Mouse (Mus musculus): Measurements from ENCODE around the gene Olfr272.

Gene Olfr272

DNA sequence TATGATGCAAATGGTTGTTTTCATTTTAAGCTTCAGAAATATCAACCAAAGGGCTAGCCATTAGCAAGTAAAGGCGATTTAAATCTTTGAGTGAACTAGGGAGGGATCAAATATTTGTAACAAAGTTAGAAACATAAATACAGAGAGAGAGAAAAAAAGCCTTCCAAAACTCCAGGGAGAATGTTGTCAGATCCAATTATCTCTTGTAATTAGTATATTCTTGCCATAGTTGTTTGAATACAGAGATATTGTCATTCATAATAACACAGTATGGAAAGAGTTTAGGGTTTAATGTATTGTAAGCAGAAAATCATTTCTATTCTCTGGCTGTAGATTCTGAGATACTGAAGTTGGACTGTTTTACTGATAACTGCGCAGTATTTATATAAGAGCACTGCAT is at the start of gene Olfr272:
Olfr272 (minus strand) TSS at position 101 of the 400 bp plus-strand sequence.
- Histone ChIP-seq H3K36me3 (ENCODE audit: insufficient read depth, low read length) (no peaks in the 10 kb centered on the region), H3K27me3 (ENCODE audit: insufficient read depth, low read length) (no peaks in the 10 kb centered on the region), H3K4me1 (replicated peaks; ENCODE audit: low read depth, low read length) (no peaks in the 10 kb centered on the region), H3K9me3 (ENCODE audit: low read length) (no peaks in the 10 kb centered on the region), H3K4me3 (replicated peaks; ENCODE audit: low read length) (no peak within 1 kb of the TSS)
- TF ChIP-seq NANOG (IDR thresholded peaks at IDR 0.05; ENCODE audit: borderline replicate concordance, low read length), result no peak
- TF ChIP-seq POU5F1 (IDR thresholded peaks at IDR 0.05; ENCODE audit: borderline replicate concordance, low read length), result no peak
- TF ChIP-seq CTCF (conservative IDR thresholded peaks at IDR 0.05; ENCODE audit: low read length), result no peak

DNA sequence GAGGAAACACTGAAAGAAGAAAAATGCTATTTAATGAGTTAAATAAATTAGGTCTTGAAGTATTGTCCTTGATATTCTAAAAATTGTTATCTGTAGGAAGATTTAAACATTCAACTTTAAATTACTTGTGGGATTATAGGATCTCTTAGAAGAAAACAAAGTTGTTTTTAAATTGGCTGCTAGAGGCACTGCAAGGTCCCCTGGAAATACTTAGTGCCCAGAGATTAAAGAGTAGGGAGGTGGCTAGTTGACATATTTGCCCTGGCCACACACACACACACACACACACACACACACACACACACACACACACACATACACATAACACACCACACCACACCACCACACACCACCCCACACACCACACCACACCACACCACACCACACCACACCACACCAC is 45.3 kb upstream of the Olfr272 start, which contains the start of gene Olfr270:
Olfr270 (plus strand) TSS at position 301 of the 400 bp plus-strand sequence.
- Histone ChIP-seq H3K27me3 (ENCODE audit: insufficient read depth, low read length) (no peaks in the 10 kb centered on the region), H3K36me3 (ENCODE audit: insufficient read depth, low read length) (no peaks in the 10 kb centered on the region), H3K4me3 (replicated peaks; ENCODE audit: low read length) (no peak within 1 kb of the TSS), H3K4me1 (replicated peaks; ENCODE audit: low read depth, low read length) (no peaks in the 10 kb centered on the region), H3K9me3 (ENCODE audit: low read length) (no peaks in the 10 kb centered on the region)
- TF ChIP-seq CTCF (conservative IDR thresholded peaks at IDR 0.05; ENCODE audit: low read length) (no peak), POU5F1 (IDR thresholded peaks at IDR 0.05; ENCODE audit: borderline replicate concordance, low read length) (no peak), NANOG (IDR thresholded peaks at IDR 0.05; ENCODE audit: borderline replicate concordance, low read length) (no peak)

DNA sequence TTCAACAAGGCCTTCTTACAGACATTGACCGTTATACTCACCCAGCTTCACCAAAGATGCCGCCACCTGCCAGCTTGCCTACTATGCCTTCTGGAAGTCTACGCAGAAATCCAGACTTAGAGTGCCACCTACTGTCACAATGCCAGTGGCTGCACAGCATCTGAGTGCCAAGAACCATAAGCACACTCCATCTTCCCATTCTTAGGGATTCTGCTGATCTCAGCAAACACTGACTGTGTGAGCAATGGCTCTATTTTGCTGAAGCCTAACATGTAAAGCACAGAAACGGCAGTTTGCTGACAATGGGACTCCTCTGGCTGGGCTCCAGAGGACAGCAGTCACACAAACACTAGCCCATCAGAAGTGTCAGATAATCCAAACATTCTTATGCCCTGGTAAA is 39.7 kb upstream of the Olfr272 start:
- no peak for TF ChIP-seq NANOG (IDR thresholded peaks at IDR 0.05; ENCODE audit: borderline replicate concordance, low read length)
- peak; percentile 26; the same call in 1 of the 2 replicates for TF ChIP-seq CTCF (conservative IDR thresholded peaks at IDR 0.05; ENCODE audit: low read length)
- no peak for TF ChIP-seq POU5F1 (IDR thresholded peaks at IDR 0.05; ENCODE audit: borderline replicate concordance, low read length)
- Histone ChIP-seq H3K4me1 (replicated peaks; ENCODE audit: low read depth, low read length) (no peaks in the 10 kb centered on the region), H3K36me3 (ENCODE audit: insufficient read depth, low read length) (no peaks in the 10 kb centered on the region), H3K27me3 (ENCODE audit: insufficient read depth, low read length) (no peaks in the 10 kb centered on the region), H3K9me3 (ENCODE audit: low read length) (no peaks in the 10 kb centered on the region), H3K4me3 (replicated peaks; ENCODE audit: low read length) (no peak overlapping the region)

DNA sequence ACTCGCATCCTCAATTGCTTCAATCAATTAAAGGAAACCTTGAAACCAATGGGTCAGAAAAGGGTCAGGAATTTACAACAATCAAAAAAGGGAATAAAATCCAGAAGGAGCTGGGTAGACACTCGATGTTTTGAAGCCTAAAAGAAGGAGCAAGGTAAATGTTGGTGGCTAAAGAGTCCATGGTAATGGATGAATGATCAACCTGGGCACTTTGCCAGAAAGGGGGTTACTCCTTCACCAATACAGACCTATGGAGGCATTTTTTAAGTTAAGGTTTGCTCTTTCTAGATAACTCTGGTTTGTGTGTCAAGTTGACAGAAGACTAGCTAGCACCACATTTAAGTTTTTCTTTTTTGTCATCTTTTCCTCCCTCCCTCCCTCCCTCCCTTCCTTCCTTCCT is 30.0 kb upstream of the Olfr272 start:
- Histone ChIP-seq H3K36me3 (ENCODE audit: insufficient read depth, low read length) (no peaks in the 10 kb centered on the region), H3K27me3 (ENCODE audit: insufficient read depth, low read length) (no peaks in the 10 kb centered on the region), H3K4me1 (replicated peaks; ENCODE audit: low read depth, low read length) (no peaks in the 10 kb centered on the region), H3K9me3 (ENCODE audit: low read length) (no peaks in the 10 kb centered on the region), H3K4me3 (replicated peaks; ENCODE audit: low read length) (no peak overlapping the region)
- TF ChIP-seq POU5F1 (IDR thresholded peaks at IDR 0.05; ENCODE audit: borderline replicate concordance, low read length) (no peak), NANOG (IDR thresholded peaks at IDR 0.05; ENCODE audit: borderline replicate concordance, low read length) (no peak), CTCF (conservative IDR thresholded peaks at IDR 0.05; ENCODE audit: low read length) (no peak)

DNA sequence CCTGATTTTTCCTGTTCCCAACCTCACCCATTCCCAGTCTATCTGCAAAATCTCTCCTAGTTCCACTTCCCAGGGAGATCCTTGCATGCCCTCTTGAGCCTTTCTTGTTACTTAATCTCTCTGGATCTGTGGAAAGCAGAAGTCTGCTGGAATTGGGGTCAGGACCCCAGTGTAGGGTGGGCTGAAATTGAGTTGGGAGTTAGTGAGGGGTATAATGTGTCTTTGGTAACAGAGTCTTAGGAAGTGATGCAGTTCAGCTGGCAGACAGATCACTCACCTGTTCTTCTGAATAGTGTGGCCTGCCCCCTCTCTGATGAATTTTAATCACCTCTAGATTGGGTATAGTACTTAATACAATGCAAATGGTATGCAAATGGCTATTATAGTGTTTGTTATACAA is 27.7 kb upstream of the Olfr272 start:
- no peaks in the 10 kb centered on the region for H3K27me3 ChIP-seq (ENCODE audit: insufficient read depth, low read length)
- TF ChIP-seq CTCF (conservative IDR thresholded peaks at IDR 0.05; ENCODE audit: low read length) (no peak), POU5F1 (IDR thresholded peaks at IDR 0.05; ENCODE audit: borderline replicate concordance, low read length) (no peak), NANOG (IDR thresholded peaks at IDR 0.05; ENCODE audit: borderline replicate concordance, low read length) (no peak)
- no peak overlapping the region for H3K4me3 ChIP-seq (replicated peaks; ENCODE audit: low read length)
- peaks cover 5% of the 10 kb centered on the region for H3K4me1 ChIP-seq (replicated peaks; ENCODE audit: low read depth, low read length)
- no peaks in the 10 kb centered on the region for H3K36me3 ChIP-seq (ENCODE audit: insufficient read depth, low read length)
- H3K9me3 ChIP-seq (ENCODE audit: low read length), result no peaks in the 10 kb centered on the region

DNA sequence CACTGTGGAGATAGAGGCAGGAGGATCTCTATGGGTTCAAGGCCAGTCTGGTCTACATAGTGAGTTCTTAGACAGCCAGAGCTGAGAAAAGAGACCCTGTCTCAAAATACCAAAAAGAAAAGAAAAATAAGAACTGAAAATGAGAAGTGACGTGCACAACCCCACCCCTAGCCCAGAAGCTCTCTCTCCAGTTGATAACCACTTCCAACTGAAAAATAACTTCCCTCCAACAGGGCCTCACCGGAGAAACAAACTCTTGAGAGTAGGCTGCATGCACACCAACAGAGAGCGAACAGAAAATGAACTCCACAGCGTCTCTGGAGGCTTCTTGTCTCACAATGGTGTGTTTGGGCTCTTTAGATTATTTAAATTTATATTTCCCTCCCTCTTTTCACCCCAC is 11.5 kb upstream of the Olfr272 start:
- H3K9me3 ChIP-seq (ENCODE audit: low read length), result no peaks in the 10 kb centered on the region
- no peaks in the 10 kb centered on the region for H3K36me3 ChIP-seq (ENCODE audit: insufficient read depth, low read length)
- H3K27me3 ChIP-seq (ENCODE audit: insufficient read depth, low read length), result no peaks in the 10 kb centered on the region
- H3K4me3 ChIP-seq (replicated peaks; ENCODE audit: low read length), result no peak overlapping the region
- TF ChIP-seq POU5F1 (IDR thresholded peaks at IDR 0.05; ENCODE audit: borderline replicate concordance, low read length) (no peak), NANOG (IDR thresholded peaks at IDR 0.05; ENCODE audit: borderline replicate concordance, low read length) (no peak), CTCF (conservative IDR thresholded peaks at IDR 0.05; ENCODE audit: low read length) (no peak)
- H3K4me1 ChIP-seq (replicated peaks; ENCODE audit: low read depth, low read length), result no peaks in the 10 kb centered on the region

DNA sequence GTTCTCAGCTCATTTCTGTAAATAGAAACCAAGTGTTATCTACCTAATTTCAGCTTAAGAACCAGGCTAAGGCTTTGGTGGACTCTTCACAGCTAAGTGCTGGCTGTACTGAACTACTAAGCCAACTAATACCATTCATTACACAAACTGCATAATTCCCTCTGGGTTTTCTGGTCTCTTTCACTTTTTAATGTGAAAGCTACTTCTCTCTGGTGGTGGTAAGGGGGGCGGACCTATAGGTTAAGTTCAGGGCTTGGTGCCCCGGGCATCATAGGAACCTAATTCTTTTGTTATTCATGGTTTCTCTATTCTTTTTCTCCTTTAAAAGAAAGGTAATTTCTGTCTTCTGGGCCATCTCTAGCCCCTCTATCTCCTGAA is 1.7 kb downstream of the Olfr272 start:
- Histone ChIP-seq H3K4me3 (replicated peaks; ENCODE audit: low read length) (no peak overlapping the region), H3K27me3 (ENCODE audit: insufficient read depth, low read length) (no peaks in the 10 kb centered on the region), H3K36me3 (ENCODE audit: insufficient read depth, low read length) (no peaks in the 10 kb centered on the region), H3K4me1 (replicated peaks; ENCODE audit: low read depth, low read length) (no peaks in the 10 kb centered on the region; the same call in 1 of the 2 replicates), H3K9me3 (ENCODE audit: low read length) (no peaks in the 10 kb centered on the region)
- no peak for TF ChIP-seq CTCF (conservative IDR thresholded peaks at IDR 0.05; ENCODE audit: low read length)
- no peak for TF ChIP-seq POU5F1 (IDR thresholded peaks at IDR 0.05; ENCODE audit: borderline replicate concordance, low read length)
- TF ChIP-seq NANOG (IDR thresholded peaks at IDR 0.05; ENCODE audit: borderline replicate concordance, low read length), result no peak

DNA sequence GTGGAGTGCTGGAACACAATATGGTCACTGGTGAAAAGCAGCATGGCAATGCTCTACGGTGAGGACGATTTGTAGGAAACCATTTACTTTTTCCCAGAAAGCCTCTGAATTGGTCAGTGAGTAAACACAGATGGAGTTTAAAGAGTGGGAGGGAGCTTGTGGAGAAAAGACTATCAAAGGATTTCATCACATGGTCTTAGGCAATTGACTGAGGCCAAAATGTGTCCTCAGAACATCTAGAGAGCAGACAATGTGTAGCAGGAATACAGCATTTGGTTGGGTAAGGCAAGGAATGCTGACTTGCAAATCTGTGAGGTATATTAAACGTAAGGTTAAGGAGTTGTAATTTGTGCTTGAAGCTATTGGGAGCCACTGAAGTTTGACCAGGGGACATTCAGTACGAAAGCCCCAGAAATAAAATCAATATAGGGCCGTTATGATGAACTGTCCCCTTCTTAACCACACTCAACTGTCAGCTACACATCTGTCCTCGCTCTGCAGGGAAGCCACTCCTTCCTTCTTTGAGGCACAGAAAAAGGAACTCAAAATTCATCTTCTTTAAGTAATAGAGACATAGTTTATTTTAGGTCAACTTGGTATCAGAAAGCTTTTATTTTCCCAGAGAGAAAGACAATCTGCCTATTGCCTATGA is 2.2 kb downstream of the Olfr272 start:
- no peaks in the 10 kb centered on the region for H3K9me3 ChIP-seq (ENCODE audit: low read length)
- H3K4me1 ChIP-seq (replicated peaks; ENCODE audit: low read depth, low read length), result no peaks in the 10 kb centered on the region; the same call in 1 of the 2 replicates
- no peak for TF ChIP-seq CTCF (conservative IDR thresholded peaks at IDR 0.05; ENCODE audit: low read length)
- no peak for TF ChIP-seq NANOG (IDR thresholded peaks at IDR 0.05; ENCODE audit: borderline replicate concordance, low read length)
- TF ChIP-seq POU5F1 (IDR thresholded peaks at IDR 0.05; ENCODE audit: borderline replicate concordance, low read length), result no peak
- H3K27me3 ChIP-seq (ENCODE audit: insufficient read depth, low read length), result no peaks in the 10 kb centered on the region
- no peak overlapping the region for H3K4me3 ChIP-seq (replicated peaks; ENCODE audit: low read length)
- no peaks in the 10 kb centered on the region for H3K36me3 ChIP-seq (ENCODE audit: insufficient read depth, low read length)

DNA sequence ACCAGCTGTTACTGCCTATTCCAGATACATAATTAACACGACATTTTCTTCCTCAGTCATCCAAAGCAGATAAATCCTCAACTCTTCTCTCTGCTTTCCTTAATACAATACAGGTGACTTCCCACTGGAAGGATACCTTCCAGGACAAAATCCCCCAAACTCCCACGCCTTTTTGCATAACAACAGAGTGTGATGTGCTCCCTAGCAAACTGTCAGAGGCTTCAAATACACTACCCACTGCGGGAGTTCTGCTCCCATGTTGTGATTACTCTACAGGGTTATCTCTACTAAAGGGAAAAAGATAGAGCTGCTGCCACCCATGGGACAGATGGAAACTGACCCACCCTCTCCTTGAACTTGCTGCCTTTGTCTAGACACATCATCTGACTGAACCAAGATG is 6.6 kb downstream of the Olfr272 start:
- no peaks in the 10 kb centered on the region for H3K36me3 ChIP-seq (ENCODE audit: insufficient read depth, low read length)
- no peak for TF ChIP-seq NANOG (IDR thresholded peaks at IDR 0.05; ENCODE audit: borderline replicate concordance, low read length)
- TF ChIP-seq CTCF (conservative IDR thresholded peaks at IDR 0.05; ENCODE audit: low read length), result no peak
- peak; percentile 57; the same call in 1 of the 2 replicates for TF ChIP-seq POU5F1 (IDR thresholded peaks at IDR 0.05; ENCODE audit: borderline replicate concordance, low read length)
- H3K27me3 ChIP-seq (ENCODE audit: insufficient read depth, low read length), result no peaks in the 10 kb centered on the region
- H3K9me3 ChIP-seq (ENCODE audit: low read length), result no peaks in the 10 kb centered on the region
- no peaks in the 10 kb centered on the region; the same call in 1 of the 2 replicates for H3K4me1 ChIP-seq (replicated peaks; ENCODE audit: low read depth, low read length)
- H3K4me3 ChIP-seq (replicated peaks; ENCODE audit: low read length), result no peak overlapping the region

All from E14TG2a.4 (cell line).